Mouse (Mus musculus) mouse trophoblast stem cell (cell line): Measurements from ENCODE around the gene Sh2d3c.

Source experiments
- in situ Hi-C, 2 experiments: fragments of 300-500 bp; cut with MseI, MboI; formaldehyde crosslinking; loops; 2 replicates in 1 of 2; 3 replicates in 1 of 2; pipeline ENCODE4 v1.15.1; 2025

Sh2d3c gene

GRCm38 (mm10) chr2:32694691-32695090 lies 26.2 kb upstream of the Sh2d3c start:
- in situ Hi-C loops: no loop called here

GRCm38 (mm10) chr2:32699680-32700079 lies 21.2 kb upstream of the Sh2d3c start:
- in situ Hi-C loops: no loop called here

- in situ Hi-C loops: no loop called here
These were observed 19.7 kb upstream of the Sh2d3c start for GRCm38 (mm10) chr2:32700966-32701743.

- in situ Hi-C loops: no loop called here
These were observed 17.8 kb upstream of the Sh2d3c start for GRCm38 (mm10) chr2:32703046-32703445.

GRCm38 (mm10) chr2:32704021-32704421 lies 16.8 kb upstream of the Sh2d3c start, which contains the start of gene Fpgs:
Fpgs (minus strand) TSS chr2:32704145.
- in situ Hi-C loops: no loop called here

- in situ Hi-C loops: no loop called here
These were observed 15.8 kb upstream of the Sh2d3c start for GRCm38 (mm10) chr2:32705018-32705417.

GRCm38 (mm10) chr2:32706971-32707370 lies 13.9 kb upstream of the Sh2d3c start:
- in situ Hi-C loops: no loop called here

- in situ Hi-C loops: no loop called here
These were observed 12.2 kb upstream of the Sh2d3c start for GRCm38 (mm10) chr2:32708643-32709042.

GRCm38 (mm10) chr2:32709521-32710137 lies 11.2 kb upstream of the Sh2d3c start:
- in situ Hi-C loops: loop anchor here in 1 of 2 experiments (5.0 kb wide), 1 partner anchor 48 kb away; the partner anchor contains the start of gene Tor2a

GRCm38 (mm10) chr2:32710425-32710824 lies 10.4 kb upstream of the Sh2d3c start:
- in situ Hi-C loops: loop anchor here in 1 of 2 experiments (5.0 kb wide), 1 partner anchor 47 kb away; the partner anchor contains the start of gene Tor2a

- in situ Hi-C loops: loop anchor here in 1 of 2 experiments (5.0 kb wide), 1 partner anchor 46 kb away; the partner anchor contains the start of gene Tor2a
These were observed 9.4 kb upstream of the Sh2d3c start for GRCm38 (mm10) chr2:32711301-32712056.

GRCm38 (mm10) chr2:32712108-32712551 lies 8.7 kb upstream of the Sh2d3c start:
- in situ Hi-C loops: loop anchor here in 1 of 2 experiments (5.0 kb wide), 1 partner anchor 45 kb away; the partner anchor contains the start of gene Tor2a

GRCm38 (mm10) chr2:32712586-32712933 lies 8.3 kb upstream of the Sh2d3c start:
- in situ Hi-C loops: loop anchor here in 1 of 2 experiments (5.0 kb wide), 1 partner anchor 45 kb away; the partner anchor contains the start of gene Tor2a

- in situ Hi-C loops: loop anchor here in 1 of 2 experiments (5.0 kb wide), 1 partner anchor 44 kb away; the partner anchor contains the start of gene Tor2a
These were observed 7.7 kb upstream of the Sh2d3c start, which contains the start of gene Cdk9 for GRCm38 (mm10) chr2:32712934-32713817. Cdk9 (minus strand) TSS chr2:32713076.

- in situ Hi-C loops: loop anchor here in 1 of 2 experiments (5.0 kb wide), 1 partner anchor 43 kb away; the partner anchor contains the start of gene Tor2a
These were observed 6.5 kb upstream of the Sh2d3c start for GRCm38 (mm10) chr2:32714117-32714986.

- in situ Hi-C loops: loop anchor here in 1 of 2 experiments (5.0 kb wide), 1 partner anchor 42 kb away; the partner anchor contains the start of gene Tor2a
These were observed 5.8 kb upstream of the Sh2d3c start for GRCm38 (mm10) chr2:32714987-32715425.

GRCm38 (mm10) chr2:32718761-32719160 lies 2.1 kb upstream of the Sh2d3c start:
- in situ Hi-C loops: no loop called here

GRCm38 (mm10) chr2:32720053-32720452 lies 802 bp upstream of the Sh2d3c start:
- in situ Hi-C loops: no loop called here

GRCm38 (mm10) chr2:32722046-32722445 lies 1.2 kb downstream of the Sh2d3c start:
- in situ Hi-C loops: no loop called here
